Mouse (Mus musculus) splenic B cell, adult 2 months (primary cell): Measurements from ENCODE around the gene Ssbp3.

ENCODE experiments used
- DNase-seq: peaks from one replicate; pipeline ENCODE4 v3.0.0-alpha.2; 2011; ENCODE audit warnings: low read depth, low spot score
- H3K27me3 ChIP-seq: 2 replicates; pipeline ENCODE4 v1.6.1; 2012; ENCODE audit warnings: mild to moderate bottlenecking, low read length, moderate library complexity, mixed read lengths; ENCODE audit not compliant: control insufficient read depth, poor library complexity, insufficient read depth, severe bottlenecking
- H3K36me3 ChIP-seq: 2 replicates; pipeline ENCODE4 v1.6.1; 2012; ENCODE audit warnings: mild to moderate bottlenecking, low read length, moderate library complexity, mixed read lengths; ENCODE audit not compliant: control insufficient read depth, poor library complexity, insufficient read depth, severe bottlenecking

The Ssbp3 gene

DNA sequence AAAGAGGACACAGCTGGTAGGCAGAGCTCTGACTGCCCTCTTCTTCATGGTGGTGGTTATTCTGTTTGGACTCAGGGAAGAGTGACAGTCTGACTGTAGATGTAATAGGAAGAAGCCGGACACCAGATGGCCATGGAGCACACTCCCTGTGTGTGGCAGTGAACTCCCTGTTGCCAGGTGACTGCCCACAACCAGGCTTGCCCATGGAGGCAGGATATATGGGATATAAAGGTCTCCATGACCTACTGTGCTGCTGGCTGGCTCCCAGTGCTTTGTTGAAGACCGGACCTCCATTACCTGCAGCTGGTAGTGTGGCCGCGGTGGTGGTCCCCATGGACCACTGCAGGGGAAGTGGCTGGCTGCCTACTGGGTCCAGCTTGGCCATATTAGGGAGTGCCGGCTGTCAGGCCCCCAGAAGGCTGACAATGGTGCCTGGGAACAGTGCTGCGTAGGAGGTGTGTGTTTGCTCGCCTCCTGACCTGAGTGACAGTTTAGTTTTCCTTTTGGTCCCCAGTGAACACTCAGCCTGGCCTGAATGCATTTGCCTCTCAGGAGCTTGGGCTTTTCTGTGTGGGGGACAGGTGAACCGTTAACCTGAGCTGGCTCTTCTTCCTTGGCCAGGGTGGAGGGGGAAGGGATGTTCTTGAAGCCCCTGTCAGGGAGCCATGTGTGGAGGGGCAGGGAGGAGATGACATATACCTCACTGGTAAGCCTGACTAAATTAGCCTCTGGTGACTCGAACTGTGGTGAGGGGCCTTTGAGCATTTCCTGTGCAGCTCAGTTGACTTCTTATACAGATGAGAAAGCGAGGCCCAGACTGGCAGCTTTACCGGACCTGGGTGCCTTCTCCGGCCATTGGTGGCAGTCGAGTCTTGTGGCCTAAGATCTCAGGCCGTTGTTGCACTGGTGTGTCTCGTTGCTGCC is 62.2 kb downstream of the Ssbp3 start:
- no peaks in the 10 kb centered on the region for H3K27me3 ChIP-seq
- DNase-seq = no peak
- H3K36me3 ChIP-seq = no peaks in the 10 kb centered on the region

GRCm38 (mm10) chr4:106975324-106975723 is 64.8 kb downstream of the Ssbp3 start:
- Histone ChIP-seq H3K36me3 (no peaks in the 10 kb centered on the region), H3K27me3 (no peaks in the 10 kb centered on the region)
- DNase-seq = no peak

- no peaks in the 10 kb centered on the region for H3K36me3 ChIP-seq
- H3K27me3 ChIP-seq = no peaks in the 10 kb centered on the region
- DNase-seq = no peak
Measured at GRCm38 (mm10) chr4:106975890-106976289, 65.4 kb downstream of the Ssbp3 start.

- DNase-seq = no peak
- no peaks in the 10 kb centered on the region for H3K27me3 ChIP-seq
- H3K36me3 ChIP-seq = no peaks in the 10 kb centered on the region
Measured at GRCm38 (mm10) chr4:106976576-106976975, 66.1 kb downstream of the Ssbp3 start.

- peak; percentile 6 for DNase-seq
- Histone ChIP-seq H3K36me3 (no peaks in the 10 kb centered on the region), H3K27me3 (no peaks in the 10 kb centered on the region)
Measured at GRCm38 (mm10) chr4:106977218-106977651, 66.7 kb downstream of the Ssbp3 start.

GRCm38 (mm10) chr4:106978376-106978775 is 67.9 kb downstream of the Ssbp3 start:
- no peaks in the 10 kb centered on the region for H3K27me3 ChIP-seq
- H3K36me3 ChIP-seq = no peaks in the 10 kb centered on the region
- DNase-seq = no peak

- H3K27me3 ChIP-seq = no peaks in the 10 kb centered on the region
Measured at GRCm38 (mm10) chr4:106980669-106981068, 70.2 kb downstream of the Ssbp3 start.

GRCm38 (mm10) chr4:106981385-106982103 is 71.0 kb downstream of the Ssbp3 start:
- no peaks in the 10 kb centered on the region for H3K27me3 ChIP-seq
- no peaks in the 10 kb centered on the region for H3K36me3 ChIP-seq
- peak; percentile 36 for DNase-seq

More at GRCm38 (mm10) chr4:106980669-106981068, 70.2 kb downstream of the Ssbp3 start:
- H3K36me3 ChIP-seq = no peaks in the 10 kb centered on the region
- DNase-seq = no peak

DNA sequence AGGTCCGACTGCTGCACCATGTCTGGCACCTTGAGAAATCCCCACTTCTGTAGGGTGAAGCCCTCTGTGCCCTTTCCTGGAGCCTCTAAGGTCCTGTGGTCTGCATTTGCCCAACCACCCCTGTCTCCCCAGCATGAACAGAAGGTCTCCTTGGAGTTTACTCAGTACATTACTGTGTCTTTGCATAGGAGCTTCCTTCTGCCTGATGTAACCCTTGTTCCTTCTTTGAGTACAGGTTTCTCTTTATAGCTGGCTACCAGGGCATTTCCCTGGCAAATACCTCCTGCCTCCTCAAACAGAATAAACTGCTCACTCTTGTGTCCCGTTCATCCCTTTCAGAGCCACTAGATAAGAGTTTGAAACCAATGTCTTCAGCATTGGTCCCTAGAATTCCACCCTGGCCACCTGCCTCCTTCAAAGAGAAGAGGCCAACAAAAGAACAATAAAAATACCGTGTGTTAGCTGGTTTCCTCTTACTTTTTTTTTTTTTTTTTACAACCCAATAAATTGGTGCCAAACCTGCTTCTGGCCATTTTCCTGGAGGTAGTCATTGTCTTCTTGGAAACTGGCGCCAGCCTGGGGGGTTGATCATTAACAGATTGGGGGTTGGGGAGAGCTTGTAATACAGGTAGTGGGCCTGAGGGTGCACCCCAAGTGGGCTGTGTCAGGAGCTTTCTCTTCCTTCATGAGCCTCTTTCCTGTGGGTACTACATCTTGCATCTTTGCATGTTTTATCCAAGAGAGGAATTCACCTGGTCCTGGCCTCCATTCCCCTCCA is 72.0 kb downstream of the Ssbp3 start:
- DNase-seq = no peak
- no peaks in the 10 kb centered on the region for H3K27me3 ChIP-seq
- H3K36me3 ChIP-seq = no peaks in the 10 kb centered on the region

GRCm38 (mm10) chr4:106983908-106984515 is 73.5 kb downstream of the Ssbp3 start:
- no peak for DNase-seq
- H3K36me3 ChIP-seq = no peaks in the 10 kb centered on the region
- H3K27me3 ChIP-seq = no peaks in the 10 kb centered on the region

DNA sequence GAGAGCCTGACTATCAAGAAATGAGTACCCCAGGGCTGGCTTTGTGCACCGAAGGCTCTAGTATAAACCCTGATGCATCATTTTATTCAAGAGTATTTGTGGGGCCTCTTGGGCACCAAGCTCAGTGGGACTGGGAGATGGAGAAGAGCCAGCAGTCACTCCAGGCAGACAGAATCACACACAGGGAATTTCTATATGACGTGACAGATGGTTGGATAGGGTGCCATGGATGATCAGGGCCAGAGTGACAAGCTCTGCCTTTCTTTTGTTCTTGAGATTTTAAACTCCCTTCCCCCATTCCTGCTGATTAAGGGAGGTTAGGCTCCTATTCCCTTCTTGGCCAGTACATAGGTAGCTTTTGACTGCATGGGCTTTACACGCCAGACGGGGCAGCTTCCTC is 74.8 kb downstream of the Ssbp3 start:
- Histone ChIP-seq H3K36me3 (no peaks in the 10 kb centered on the region), H3K27me3 (no peaks in the 10 kb centered on the region)
- DNase-seq = no peak

DNA sequence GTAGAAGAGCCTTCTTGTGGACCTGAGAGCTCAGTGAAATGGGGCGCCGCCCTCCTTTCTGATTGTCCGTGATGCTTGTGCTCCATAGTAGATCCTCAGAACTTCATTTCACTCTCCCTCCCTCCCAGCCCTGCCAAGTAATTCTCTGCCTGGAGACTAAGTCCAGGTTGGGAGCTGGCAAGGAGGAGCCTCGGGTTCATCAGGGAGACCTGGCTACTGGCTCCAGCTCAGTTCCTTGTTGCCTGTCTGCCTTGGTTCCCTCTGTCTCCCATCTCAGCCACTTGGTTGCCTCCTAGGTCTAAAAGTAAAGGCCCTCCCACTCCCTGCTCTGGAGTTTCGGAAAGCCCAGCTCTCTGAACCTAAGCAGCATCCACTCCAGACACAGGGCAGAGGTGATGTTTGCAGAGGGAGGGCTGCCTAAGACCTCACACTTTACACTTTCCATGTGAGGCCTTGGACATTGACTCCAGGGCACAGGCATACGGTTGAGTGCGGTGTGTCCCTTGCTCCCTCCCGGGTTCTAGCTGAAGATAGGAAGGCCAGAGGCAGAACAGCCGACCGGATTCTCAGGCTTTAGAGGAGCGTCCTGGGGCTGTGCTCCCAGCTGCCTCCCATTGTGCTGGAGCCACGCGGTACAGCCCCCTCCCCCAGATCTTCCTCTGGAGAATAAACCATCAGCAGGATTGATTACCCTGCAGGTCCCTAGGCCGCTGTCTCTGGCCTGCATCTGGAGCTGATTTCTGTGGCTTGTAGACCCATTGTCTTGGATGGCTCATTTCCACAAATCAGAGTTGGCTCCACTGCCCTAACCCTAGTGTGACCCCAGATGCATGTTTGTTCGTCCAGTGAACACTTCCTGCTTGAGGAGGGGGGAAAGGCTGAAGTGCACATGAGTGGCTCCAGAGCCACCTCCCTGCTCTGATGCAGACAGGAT is 75.7 kb downstream of the Ssbp3 start:
- DNase-seq = no peak
- Histone ChIP-seq H3K36me3 (no peaks in the 10 kb centered on the region), H3K27me3 (no peaks in the 10 kb centered on the region)

DNA sequence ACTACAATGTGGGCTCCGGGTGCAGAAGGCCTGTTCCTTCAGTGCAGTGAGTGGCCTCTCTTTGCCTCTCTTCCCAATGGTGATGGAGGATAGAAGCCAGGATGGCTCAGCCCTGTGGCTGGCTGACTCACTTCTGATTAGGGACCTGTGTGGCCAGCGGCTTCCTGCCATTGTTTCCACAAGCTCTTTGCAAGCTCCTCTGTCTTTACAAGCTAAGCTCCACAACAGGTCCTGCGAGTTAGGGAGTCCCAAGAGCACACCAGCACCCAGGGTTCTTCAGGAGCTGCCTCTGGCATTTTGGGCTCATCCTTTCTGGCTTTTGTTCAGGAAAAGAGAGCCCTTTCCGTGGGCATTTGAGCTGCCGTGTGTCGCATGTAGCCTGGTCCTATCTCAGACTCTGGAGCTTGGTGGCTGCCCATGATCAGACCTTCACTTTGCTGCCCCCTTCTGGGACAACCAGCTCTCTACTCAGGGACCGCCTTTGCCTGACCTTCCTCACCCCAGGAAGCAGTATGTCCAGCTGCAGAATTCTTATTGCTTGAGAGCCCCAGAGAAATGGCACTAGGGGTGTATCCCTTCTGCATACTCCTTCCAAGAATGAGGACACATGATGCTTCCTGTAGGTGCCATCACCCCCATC is 77.3 kb downstream of the Ssbp3 start:
- Histone ChIP-seq H3K36me3 (no peaks in the 10 kb centered on the region), H3K27me3 (no peaks in the 10 kb centered on the region)
- DNase-seq = peak; percentile 81
